Mouse (Mus musculus) 416B (cell line): ENCODE results near the gene Slc25a41.

Experiments used
- DNase-seq: peaks from one replicate; pipeline ENCODE4 v3.0.0; 2011; ENCODE audit warnings: low read depth

Gene Slc25a41

GRCm38 (mm10) chr17:57047406-57047805 is 6.0 kb upstream of the Slc25a41 start:
- peak; percentile 14 for DNase-seq

GRCm38 (mm10) chr17:57038978-57039377 is 2.5 kb downstream of the Slc25a41 start:
- DNase-seq: no peak

GRCm38 (mm10) chr17:57032854-57033253 is 8.6 kb downstream of the Slc25a41 start:
- peak; percentile 26 for DNase-seq

GRCm38 (mm10) chr17:57031661-57032420 is 9.6 kb downstream of the Slc25a41 start:
- DNase-seq: peak; percentile 100

GRCm38 (mm10) chr17:57030931-57031660 is 10.4 kb downstream of the Slc25a41 start, which contains the start of gene Khsrp:
TSS of gene Khsrp (minus strand) at chr17:57031522.
- DNase-seq: no peak

GRCm38 (mm10) chr17:57029691-57030090 is 11.8 kb downstream of the Slc25a41 start:
- DNase-seq: peak; percentile 61

- DNase-seq: no peak
Observed at GRCm38 (mm10) chr17:57027471-57027870, 14.0 kb downstream of the Slc25a41 start.

GRCm38 (mm10) chr17:57020960-57021359 is 20.5 kb downstream of the Slc25a41 start:
- DNase-seq: no peak

GRCm38 (mm10) chr17:57019693-57020092 is 21.8 kb downstream of the Slc25a41 start:
- no peak for DNase-seq

GRCm38 (mm10) chr17:57012245-57012795 is 29.1 kb downstream of the Slc25a41 start:
- DNase-seq: no peak

- DNase-seq: peak; percentile 99
Observed at GRCm38 (mm10) chr17:57011236-57012141, 30.0 kb downstream of the Slc25a41 start, which contains the start of the genes Gtf2f1 and Gm17949. TSS of gene Gtf2f1 (minus strand) at chr17:57011288. TSS of gene Gm17949 (plus strand) at chr17:57011469.

- no peak for DNase-seq
Observed at GRCm38 (mm10) chr17:57010911-57011235, 30.6 kb downstream of the Slc25a41 start.

- DNase-seq: peak; percentile 30
Observed at GRCm38 (mm10) chr17:57007137-57007905, 34.1 kb downstream of the Slc25a41 start.

GRCm38 (mm10) chr17:57003994-57004393 is 37.5 kb downstream of the Slc25a41 start:
- no peak for DNase-seq

GRCm38 (mm10) chr17:57001228-57001627 is 40.2 kb downstream of the Slc25a41 start:
- no peak for DNase-seq

- no peak for DNase-seq
Observed at GRCm38 (mm10) chr17:56999968-57000609, 41.4 kb downstream of the Slc25a41 start, which contains the start of gene Pspn. TSS of gene Pspn (minus strand) at chr17:57000018.

- DNase-seq: no peak
Observed at GRCm38 (mm10) chr17:56999414-56999813, 42.0 kb downstream of the Slc25a41 start.

GRCm38 (mm10) chr17:56997029-56997667 is 44.3 kb downstream of the Slc25a41 start, which contains the start of gene Alkbh7:
TSS of gene Alkbh7 (plus strand) at chr17:56997339.
- peak; percentile 100 for DNase-seq

GRCm38 (mm10) chr17:56996506-56996905 is 44.9 kb downstream of the Slc25a41 start:
- DNase-seq: no peak

GRCm38 (mm10) chr17:56995046-56995445 is 46.4 kb downstream of the Slc25a41 start:
- DNase-seq: no peak
